Mouse (Mus musculus) hindbrain, postnatal 0 days (tissue): ENCODE measurements around the gene Gm7271. TPM values are rescaled to one million over a fixed set of nuclear protein-coding genes. Genes with fewer than 3 reads are reported as not detected.

ENCODE experiments used
- ATAC-seq: fragments of 200-750 bp; cut with Nextera tagmentation; 2 replicates; pipeline ENCODE4 v1.8.0; 2017; ENCODE audit warnings: mild to moderate bottlenecking, moderate TSS enrichment, moderate library complexity
- DNase-seq: peaks from one replicate; pipeline ENCODE4 v3.0.0-alpha.2; 2015; ENCODE audit warnings: low spot score
- H3K27ac ChIP-seq: fragments of 300-500 bp; sonication (generic); 2 replicates; pipeline ENCODE4 v1.5.1; 2014; ENCODE audit warnings: mild to moderate bottlenecking
- H3K27me3 ChIP-seq: fragments of 300-500 bp; sonication (generic); 2 replicates; pipeline ENCODE4 v1.6.1; 2014; ENCODE audit warnings: low read length, mixed read lengths; ENCODE audit not compliant: insufficient read depth
- H3K36me3 ChIP-seq: fragments of 300-500 bp; sonication (generic); 2 replicates; pipeline ENCODE4 v1.6.1; 2014; ENCODE audit warnings: low read length, mixed read lengths; ENCODE audit not compliant: insufficient read depth
- H3K4me1 ChIP-seq: fragments of 300-500 bp; sonication (generic); 2 replicates; pipeline ENCODE4 v1.6.1; 2014; ENCODE audit warnings: antibody characterized with exemption, low read length, mixed read lengths; ENCODE audit not compliant: insufficient read depth
- H3K4me2 ChIP-seq: fragments of 300-500 bp; sonication (generic); 2 replicates; pipeline ENCODE4 v1.6.1; 2014; ENCODE audit warnings: low read depth, mild to moderate bottlenecking, low read length, moderate library complexity, mixed read lengths
- H3K4me3 ChIP-seq: fragments of 300-500 bp; sonication (generic); 2 replicates; pipeline ENCODE4 v1.5.1; 2014; ENCODE audit warnings: low read length
- H3K9ac ChIP-seq: fragments of 300-500 bp; sonication (generic); replicated peaks from 2 replicates; pipeline ENCODE4 v1.6.1; 2014; ENCODE audit warnings: mild to moderate bottlenecking, low read length, moderate library complexity, mixed read lengths
- H3K9me3 ChIP-seq: fragments of 300-500 bp; sonication (generic); 2 replicates; pipeline ENCODE4 v1.6.1; 2016; ENCODE audit warnings: low read length, mixed read lengths
- CTCF ChIP-seq: IDR thresholded peaks from 2 replicates; pipeline ENCODE4 v1.5.1; 2016; ENCODE audit warnings: antibody characterized with exemption, control low read depth, low read depth
- WGBS: fragments of 180-500 bp; shearing (Covaris S2); extraction: QIAGEN DNeasy Blood & Tissue Kit; methylation state at CpG from one replicate; pipeline ENCODE4 v1.1.7; 2014; 5-methylcytosine and 5-hydroxymethylcytosine counted together
- polyA plus RNA-seq: library from polyadenylated mRNA; unstranded; fragments of >200 nt; fragmentation: Nextera tagmentation; extraction: Ambion mirVana; gene quantifications from 2 replicates; pipeline ENCODE4 v1.2.1, GENCODE M21; 2015
- total RNA-seq: library from RNA; depleted of rRNA; stranded (reverse); fragments of >200 nt; gene quantifications from 2 replicates; pipeline ENCODE4 v1.2.3, GENCODE M21; 2014

Gm7271 gene
- total and polyA plus RNA-seq, 2 experiments from 2014 or later, result 0.89 TPM; not detected in 1

DNA sequence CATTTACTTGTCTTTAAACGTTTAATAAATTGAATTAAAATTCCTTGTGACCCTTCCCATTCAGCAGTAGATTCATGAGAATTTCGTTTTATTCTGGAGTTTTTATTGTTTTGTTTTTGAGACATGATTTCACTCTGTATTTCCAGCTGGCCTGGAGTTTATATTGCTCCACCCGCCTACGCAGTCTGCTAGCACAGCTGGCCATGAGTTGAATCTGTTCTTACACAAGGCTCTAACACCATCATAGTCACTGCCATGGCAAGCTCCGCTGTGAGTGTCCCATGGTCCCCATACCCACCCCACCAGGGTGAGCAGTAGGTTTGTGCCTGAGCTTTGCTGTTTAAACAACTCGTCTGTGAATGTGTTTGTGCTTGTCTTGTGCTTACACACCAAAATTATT is 49.3 kb downstream of the Gm7271 start:
- H3K4me1 ChIP-seq, result peaks cover 7% of the 10 kb centered on the region
- TF ChIP-seq CTCF, result no peak
- WGBS, result 91% methylated on average over 6 of the region's 6 CpGs
- no peak overlapping the region for H3K4me3 ChIP-seq
- peaks cover 21% of the 10 kb centered on the region for H3K36me3 ChIP-seq
- H3K27ac ChIP-seq, result no peak overlapping the region
- no peak overlapping the region for H3K9ac ChIP-seq
- no peak overlapping the region for H3K4me2 ChIP-seq
- no peaks in the 10 kb centered on the region for H3K27me3 ChIP-seq
- no peak for ATAC-seq
- no peaks in the 10 kb centered on the region for H3K9me3 ChIP-seq
- DNase-seq, result no peak

- Histone ChIP-seq H3K9ac (no peak overlapping the region), H3K36me3 (peaks cover 30% of the 10 kb centered on the region), H3K4me1 (no peaks in the 10 kb centered on the region)
Measured at GRCm38 (mm10) chr5:76536231-76536630, 52.4 kb downstream of the Gm7271 start.

GRCm38 (mm10) chr5:76537578-76537977 is 53.7 kb downstream of the Gm7271 start:
- no peaks in the 10 kb centered on the region for H3K9me3 ChIP-seq
- DNase-seq, result no peak
- no peaks in the 10 kb centered on the region for H3K27me3 ChIP-seq
- H3K4me2 ChIP-seq, result no peak overlapping the region
- no peak overlapping the region for H3K9ac ChIP-seq
- 93% methylated on average over 10 of the region's 10 CpGs for WGBS
- H3K4me3 ChIP-seq, result no peak overlapping the region
- ATAC-seq, result no peak
- peaks cover 38% of the 10 kb centered on the region for H3K36me3 ChIP-seq
- TF ChIP-seq CTCF, result no peak
- no peaks in the 10 kb centered on the region for H3K4me1 ChIP-seq
- H3K27ac ChIP-seq, result no peak overlapping the region

More at GRCm38 (mm10) chr5:76536231-76536630, 52.4 kb downstream of the Gm7271 start:
- Histone ChIP-seq H3K4me2 (no peak overlapping the region), H3K9me3 (no peaks in the 10 kb centered on the region), H3K4me3 (no peak overlapping the region), H3K27ac (no peak overlapping the region), H3K27me3 (no peaks in the 10 kb centered on the region)
- no peak for ATAC-seq
- 75% methylated on average over 1 of the region's 1 CpGs for WGBS
- no peak for TF ChIP-seq CTCF
- no peak for DNase-seq

DNA sequence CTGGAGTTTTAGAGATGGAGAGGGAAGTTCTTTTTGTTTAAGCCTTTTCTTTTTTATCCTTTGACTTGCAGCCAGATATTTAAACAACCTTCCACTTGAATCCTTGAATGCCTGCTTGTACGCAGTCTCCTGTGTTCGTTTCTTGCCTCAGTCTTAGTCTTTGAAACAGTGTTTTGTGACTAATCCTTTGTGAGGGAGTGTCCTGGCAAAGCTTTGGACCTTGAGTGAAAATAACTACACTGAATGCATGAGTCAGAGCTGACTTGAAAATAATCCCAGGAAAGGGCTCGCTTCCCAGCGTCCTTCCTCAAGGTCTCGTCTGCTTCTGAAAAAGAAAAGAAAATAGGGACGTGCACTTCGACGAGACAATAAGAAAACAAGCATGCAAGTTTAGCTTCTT is 56.3 kb downstream of the Gm7271 start:
- WGBS, result 65% methylated on average over 8 of the region's 8 CpGs
- no peaks in the 10 kb centered on the region for H3K27me3 ChIP-seq
- H3K9ac ChIP-seq, result no peak overlapping the region
- no peak overlapping the region for H3K4me3 ChIP-seq
- H3K27ac ChIP-seq, result no peak overlapping the region
- H3K9me3 ChIP-seq, result no peaks in the 10 kb centered on the region
- no peak overlapping the region for H3K4me2 ChIP-seq
- no peaks in the 10 kb centered on the region for H3K4me1 ChIP-seq
- DNase-seq (peak; percentile 4), ATAC-seq (no peak)
- H3K36me3 ChIP-seq, result peaks cover 53% of the 10 kb centered on the region
- TF ChIP-seq CTCF, result no peak

DNA sequence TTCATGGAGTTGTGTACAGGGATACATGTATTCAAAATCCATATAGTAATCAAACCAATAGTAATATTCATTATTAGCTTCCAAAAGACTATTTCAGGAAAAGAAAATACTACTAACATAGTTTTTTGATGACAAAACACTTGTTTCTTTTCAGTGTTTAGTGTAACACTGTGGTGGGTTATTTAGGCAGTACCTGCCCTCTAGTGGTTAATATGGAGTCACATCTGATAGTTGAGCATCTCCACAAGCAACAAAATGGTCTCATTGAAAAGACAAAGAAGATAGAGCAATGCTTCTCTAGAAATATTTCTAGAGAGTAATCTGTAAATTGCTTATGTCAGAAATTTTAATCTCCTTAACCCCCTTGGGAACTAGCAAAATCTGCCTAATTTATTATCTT is 57.0 kb downstream of the Gm7271 start:
- H3K36me3 ChIP-seq, result peaks cover 52% of the 10 kb centered on the region
- no peaks in the 10 kb centered on the region for H3K27me3 ChIP-seq
- H3K9me3 ChIP-seq, result no peaks in the 10 kb centered on the region
- DNase-seq (peak; percentile 59), ATAC-seq (peak; percentile 63; the same call in 1 of the 2 replicates)
- no peak overlapping the region for H3K4me3 ChIP-seq
- H3K4me2 ChIP-seq, result no peak overlapping the region
- no peak overlapping the region for H3K27ac ChIP-seq
- H3K4me1 ChIP-seq, result no peaks in the 10 kb centered on the region
- TF ChIP-seq CTCF, result peak; percentile 74
- no peak overlapping the region for H3K9ac ChIP-seq

DNA sequence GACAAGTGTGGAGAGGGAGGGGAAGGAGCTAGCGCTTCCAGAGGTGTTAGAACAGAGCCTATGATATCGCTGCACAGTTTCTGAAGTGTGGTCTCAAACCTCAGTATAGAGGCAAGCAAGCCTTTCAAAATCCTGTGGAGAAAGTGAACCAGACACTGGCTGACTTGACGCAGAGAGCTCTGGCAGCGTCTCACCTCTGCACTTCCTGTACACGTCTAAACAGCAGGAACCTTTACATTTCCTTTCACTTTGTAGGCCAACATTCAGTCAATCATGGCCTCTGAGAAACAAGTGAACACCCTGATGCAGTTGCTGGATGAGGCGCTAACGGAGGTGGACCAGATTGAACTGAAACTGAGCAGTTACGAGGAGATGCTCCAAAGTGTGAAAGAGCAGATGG is 59.4 kb downstream of the Gm7271 start:
- no peaks in the 10 kb centered on the region for H3K27me3 ChIP-seq
- H3K4me3 ChIP-seq, result no peak overlapping the region
- TF ChIP-seq CTCF, result no peak
- H3K27ac ChIP-seq, result no peak overlapping the region
- no peaks in the 10 kb centered on the region for H3K9me3 ChIP-seq
- no peak overlapping the region for H3K9ac ChIP-seq
- no peaks in the 10 kb centered on the region for H3K4me1 ChIP-seq
- H3K4me2 ChIP-seq, result no peak overlapping the region
- DNase-seq (no peak), ATAC-seq (no peak)
- H3K36me3 ChIP-seq, result peaks cover 49% of the 10 kb centered on the region
- WGBS, result 93% methylated on average over 8 of the region's 8 CpGs

DNA sequence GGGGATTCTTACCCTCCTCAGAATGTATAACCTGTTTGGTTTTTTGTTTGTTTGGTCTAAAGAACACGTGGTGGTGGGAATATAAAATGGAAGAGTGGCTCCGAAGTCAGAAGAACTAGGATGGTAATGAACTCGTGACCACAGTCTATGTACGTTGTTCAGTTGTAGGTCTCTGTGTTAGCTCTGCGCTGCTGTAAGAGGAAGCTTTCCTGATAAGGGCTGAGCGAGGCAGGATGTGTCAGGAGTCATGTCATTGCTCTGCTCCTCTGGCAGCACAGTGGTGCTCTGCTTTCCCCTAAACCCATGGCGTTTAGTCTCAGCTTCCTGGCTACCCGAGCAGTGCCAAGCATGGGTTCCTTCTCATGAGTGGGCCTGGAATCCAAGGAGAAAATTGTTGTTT is 66.6 kb downstream of the Gm7271 start:
- Histone ChIP-seq H3K27me3 (no peaks in the 10 kb centered on the region), H3K9me3 (no peaks in the 10 kb centered on the region), H3K4me2 (no peak overlapping the region), H3K4me1 (no peaks in the 10 kb centered on the region), H3K27ac (no peak overlapping the region), H3K4me3 (no peak overlapping the region), H3K9ac (no peak overlapping the region), H3K36me3 (peaks cover 12% of the 10 kb centered on the region; the same call in 1 of the 2 replicates)
- ATAC-seq (no peak), DNase-seq (no peak)
- TF ChIP-seq CTCF, result no peak
- WGBS, result 90% methylated on average over 8 of the region's 8 CpGs
